Mouse (Mus musculus) regulatory T cell (primary cell): ENCODE measurements at regions not wholly inside any gene's neighbourhood (a gene's known extent, or its start where the extent isn't known, plus 50 kb on each side); places are given as distances from the start of the nearest gene placed in this dataset.

Source experiments
- in situ Hi-C: fragments of 300-600 bp; cut with MboI, MseI; formaldehyde crosslinking; loops from one replicate; pipeline ENCODE4 v1.15.1; 2025; ENCODE audit warnings: high pct_unique_total_duplicates

DNA sequence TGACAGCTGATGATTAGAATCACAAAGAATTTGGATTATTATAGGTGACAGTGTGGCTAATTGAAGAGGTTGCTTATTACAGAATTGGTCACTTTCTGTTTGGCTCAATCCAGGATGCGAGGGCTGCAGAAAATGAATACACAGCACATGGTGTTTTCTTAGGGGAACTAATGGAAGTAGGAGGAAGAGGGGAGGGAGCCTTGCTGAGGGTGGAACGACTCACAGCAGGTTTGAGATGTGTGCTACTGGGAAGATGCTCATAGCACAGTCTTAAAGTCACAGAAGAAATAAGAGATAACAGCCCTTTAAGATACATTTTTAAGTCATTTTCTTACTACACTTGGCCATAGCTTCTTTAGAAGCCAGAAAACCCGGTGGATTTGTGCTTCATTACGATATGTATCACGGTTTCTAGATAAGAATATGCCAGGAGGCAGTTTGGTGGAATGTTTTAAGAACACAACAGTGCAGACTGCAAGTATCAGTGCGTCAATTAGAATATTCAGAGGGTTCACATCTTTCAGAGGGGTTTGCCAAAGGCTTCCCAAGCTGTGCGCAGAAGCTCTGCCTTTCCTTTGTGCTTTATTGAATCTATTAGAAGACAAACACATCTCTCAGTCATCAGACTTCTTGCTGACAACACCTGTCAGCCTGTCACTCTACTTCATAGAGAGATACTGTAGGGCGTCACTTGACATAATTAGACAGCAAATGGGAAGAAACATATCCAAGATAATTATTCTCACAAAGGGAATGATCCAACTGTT is 853.7 kb downstream of the Otol1 start:
- in situ Hi-C loops, result loop anchor here (10.0 kb wide), 1 partner anchor 1254 kb away; no protein-coding TSS in a partner anchor

DNA sequence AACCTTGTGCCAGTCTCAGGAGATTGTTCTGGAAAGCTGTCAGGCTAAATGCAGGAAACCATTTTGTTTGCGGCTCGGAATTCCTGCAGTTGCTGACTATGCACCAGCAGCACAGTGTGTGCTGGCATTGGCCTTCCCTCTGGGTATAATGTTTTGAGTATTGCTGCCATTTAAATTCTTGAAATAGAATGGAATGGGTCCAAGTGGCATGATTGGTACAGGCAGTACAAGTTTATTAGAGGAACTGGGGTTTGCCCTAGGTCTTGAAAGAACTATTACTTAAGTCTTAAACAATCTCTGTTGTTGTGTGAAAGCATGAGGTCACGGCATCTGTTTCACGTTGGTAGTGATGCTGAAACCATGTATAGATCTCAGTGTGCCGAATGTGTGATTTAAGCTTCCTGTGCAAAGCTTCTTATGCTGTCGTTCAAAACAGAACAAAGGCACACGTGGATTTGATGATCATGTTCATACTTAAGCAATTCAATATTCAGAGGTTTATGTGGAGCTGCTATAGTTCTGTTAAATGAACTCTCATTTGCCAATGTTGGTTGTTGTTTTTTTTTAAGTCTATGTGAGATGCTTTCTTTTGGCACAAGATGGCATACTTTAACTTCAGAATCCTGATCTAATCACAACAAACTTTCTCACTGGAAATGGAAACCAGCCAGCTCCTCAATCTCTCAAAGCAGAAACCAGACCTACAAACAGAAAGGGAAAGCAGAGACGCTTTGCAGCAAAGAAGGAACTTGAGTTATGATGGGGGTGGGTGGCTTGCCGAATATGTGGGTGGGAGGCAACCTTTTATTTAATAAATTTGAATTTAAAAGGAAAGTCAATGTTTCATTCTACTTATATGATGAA is 866.5 kb downstream of the Otol1 start:
- in situ Hi-C loops, result no loop called here

DNA sequence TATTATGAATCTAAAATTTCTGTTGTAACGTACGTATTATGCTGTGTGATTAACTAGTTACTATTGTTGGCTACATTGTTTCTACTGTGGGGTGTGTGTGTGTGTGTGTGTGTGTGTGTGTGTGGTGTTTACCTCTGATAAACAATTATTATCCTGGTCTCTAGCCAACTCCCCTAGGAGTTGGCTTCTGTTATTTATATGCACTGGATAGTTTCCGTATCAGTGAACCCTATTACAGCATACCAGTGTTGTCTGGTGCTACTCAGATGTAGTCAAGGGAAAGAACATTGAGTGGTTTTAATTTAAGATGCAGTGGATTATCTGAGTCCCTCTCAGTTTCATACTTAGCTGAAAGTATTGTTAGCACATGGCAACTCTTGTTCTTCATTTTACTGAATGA is 867.2 kb downstream of the Otol1 start:
- in situ Hi-C loops, result no loop called here
